Mouse (Mus musculus) frontal cortex, postnatal 10 days (tissue): ENCODE measurements around the gene Clec9a.

Experiments used
- DNase-seq, 2 experiments: peaks; one replicate each; pipeline ENCODE4 v3.0.0; 2022; ENCODE audit warnings: low spot score in 2 of 2, mixed read lengths in 1 of 2

Gene Clec9a

DNA sequence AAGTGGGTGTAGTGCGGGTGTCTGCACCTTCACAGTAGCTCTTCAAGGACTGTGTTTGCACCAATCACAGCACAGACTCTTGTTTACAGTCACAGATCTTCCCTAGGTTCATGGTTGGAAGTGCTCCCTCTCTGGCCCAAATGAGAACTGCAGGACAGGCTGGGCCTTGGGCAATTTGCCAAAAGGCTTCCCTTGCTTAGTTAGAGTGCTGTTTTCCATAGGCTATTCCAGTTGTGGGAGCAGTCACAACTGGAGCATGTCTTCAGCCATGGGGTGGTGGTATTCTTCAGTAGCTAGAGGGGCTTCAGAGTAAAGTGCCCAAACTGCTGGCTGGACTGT lies 15.0 kb downstream of the Clec9a start:
- DNase-seq, result peak; percentile 40 to 54

DNA sequence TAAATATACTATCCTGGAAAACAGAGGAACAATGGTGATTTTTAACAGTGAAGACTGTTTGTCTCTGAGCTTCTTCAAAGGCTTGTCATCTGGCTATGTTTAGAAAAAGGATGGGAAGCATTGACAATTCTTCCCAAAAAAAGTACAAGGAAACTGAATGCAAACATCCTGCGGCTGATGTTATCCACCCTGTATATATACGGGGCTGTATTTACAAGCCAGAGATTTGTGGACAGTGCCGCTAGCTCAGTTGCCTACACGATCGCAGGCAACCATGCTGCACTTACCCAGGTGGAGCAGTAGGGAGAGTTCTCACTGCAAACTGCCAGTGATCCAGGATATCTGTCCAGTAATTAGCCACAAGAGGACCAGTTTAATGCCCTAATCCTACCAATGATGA lies 16.6 kb downstream of the Clec9a start:
- no peak for DNase-seq

DNA sequence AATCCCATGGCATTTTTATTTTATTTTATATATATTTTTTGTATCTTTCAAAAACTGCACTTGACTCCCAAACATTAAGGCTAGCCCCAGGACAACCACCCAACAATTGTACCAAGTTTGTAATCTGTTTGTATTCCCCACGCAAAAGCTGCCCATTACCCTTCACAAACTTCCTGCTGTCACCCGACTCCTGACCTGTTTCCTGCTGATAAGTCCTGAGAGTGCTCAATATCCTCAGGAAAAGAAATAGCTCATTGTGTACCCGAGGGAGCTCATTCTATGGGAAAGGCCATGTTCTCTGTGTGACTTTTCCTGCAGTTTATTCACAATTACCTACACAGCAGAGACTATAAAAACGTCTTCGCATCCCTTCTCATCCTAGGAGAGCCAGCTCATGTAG lies 17.1 kb downstream of the Clec9a start:
- no peak for DNase-seq

DNA sequence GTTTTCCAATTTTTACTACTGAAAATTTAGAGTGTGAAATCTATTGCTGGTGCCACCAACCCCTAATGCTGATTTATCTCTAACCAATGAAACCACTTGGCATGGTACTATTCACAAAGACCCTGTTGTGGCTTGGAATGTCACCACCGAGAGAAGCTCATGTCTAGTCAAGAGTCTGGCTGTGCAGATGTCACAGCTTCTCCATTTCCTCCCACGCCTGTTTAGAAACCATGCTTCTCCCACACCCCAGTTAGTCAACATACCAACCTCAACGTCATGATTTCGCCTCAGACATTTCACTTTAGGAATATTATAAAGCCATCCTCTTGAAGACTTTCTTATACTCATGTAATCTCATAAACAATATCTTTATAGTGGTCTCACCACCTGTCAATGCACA lies 18.6 kb downstream of the Clec9a start:
- no peak for DNase-seq

DNA sequence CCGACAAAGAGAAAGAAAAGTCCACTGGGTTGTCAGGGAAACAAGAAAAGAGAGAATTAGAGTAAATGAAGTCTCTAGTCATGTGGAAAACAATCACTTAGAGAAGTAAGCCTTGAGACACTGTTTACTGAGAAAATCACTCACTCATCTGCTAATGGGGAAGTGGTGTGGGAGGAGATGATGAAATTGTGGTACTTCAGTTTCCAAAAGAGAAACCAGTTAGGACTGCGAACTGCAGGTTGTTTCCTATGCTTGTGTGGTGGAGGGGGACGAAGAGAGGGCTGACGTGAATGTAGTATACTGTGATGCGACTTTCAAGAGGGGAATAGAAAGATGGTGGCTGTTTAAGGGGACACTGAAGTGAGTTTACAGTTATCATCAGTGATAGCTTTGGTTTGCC lies 25.6 kb downstream of the Clec9a start:
- DNase-seq, result no peak

GRCm38 (mm10) chr6:129436025-129436424 lies 27.4 kb downstream of the Clec9a start:
- DNase-seq, result no peak

DNA sequence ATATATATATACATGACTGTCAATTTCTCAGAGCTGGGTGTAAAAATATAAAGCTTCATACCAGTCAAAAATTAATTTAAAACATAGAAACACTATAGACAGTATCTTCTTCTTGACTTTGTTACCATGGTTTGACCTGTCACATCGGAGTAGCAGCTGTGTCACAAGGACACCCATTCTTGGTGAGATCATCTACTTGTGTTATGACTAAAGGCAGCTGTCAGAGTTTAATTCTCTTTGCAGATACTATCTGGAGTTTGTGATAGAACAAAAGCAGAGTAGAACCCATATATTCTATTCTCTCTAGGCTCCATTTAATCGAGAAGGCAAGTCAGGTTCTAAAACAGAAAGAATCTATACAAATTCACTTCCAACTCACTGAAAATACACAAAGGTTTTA lies 29.4 kb downstream of the Clec9a start:
- DNase-seq, result no peak

GRCm38 (mm10) chr6:129449743-129450142 lies 41.1 kb downstream of the Clec9a start:
- DNase-seq, result no peak

- peak in 1 of 2 experiments; percentile 6 for DNase-seq
These were observed 42.9 kb downstream of the Clec9a start, which contains the start of gene Clec1a for GRCm38 (mm10) chr6:129451411-129452039. Clec1a (minus strand) TSS chr6:129452000.

GRCm38 (mm10) chr6:129471386-129471785 lies 62.7 kb downstream of the Clec9a start:
- DNase-seq, result no peak

- DNase-seq, result no peak
These were observed 64.0 kb downstream of the Clec9a start for GRCm38 (mm10) chr6:129472627-129473026.
